In genomic region chr7:118437101-118437802, GRCm38 (mm10) we compare ENCODE assay signal across 8 mouse cellular contexts. TPM values are rescaled to one million over a fixed set of nuclear protein-coding genes. Genes with fewer than 3 reads are reported as not detected.
DNase-seq lines count a peak whose midpoint lies in the region; ATAC-seq and TF ChIP-seq lines count a peak whose summit lies in the region.

No protein-coding gene starts in this region.

- 50% methylated on average over 7 of the region's 7 CpGs for WGBS in heart, embryonic 11.5 days (ENCODE audit: insufficient replicate concordance)

- no peak for TF ChIP-seq POLR2A in testis, adult 2 months (IDR thresholded peaks at IDR 0.05; ENCODE audit: control insufficient read depth, low read depth, low read length)

- no peaks in the 10 kb centered on the region for H3K9me3 ChIP-seq in heart, embryonic 11.5 days (replicated peaks; ENCODE audit: control insufficient read depth, low read length)

- DNase-seq in heart, postnatal 4 days, result peak; percentile 56
- no peak for DNase-seq in testis, postnatal 14 days (ENCODE audit: low spot score)
- peak; percentile 53 for DNase-seq in embryo, embryonic 10 days (ENCODE audit: low spot score)
- peak; percentile 23 for DNase-seq in naive thymus-derived CD4-positive, alpha-beta T cell, adult 2 months (ENCODE audit: low read depth)
- no peak for DNase-seq in urinary bladder, postnatal 4 days (ENCODE audit: low spot score in 2 of 2)
- no peak for DNase-seq in frontal cortex, postnatal 10 days (ENCODE audit: low spot score in 2 of 2)

- no peak for ATAC-seq in heart, embryonic 11.5 days (replicated peaks; ENCODE audit: insufficient number of reproducible peaks, low FRiP score, low TSS enrichment)

- H3K27ac ChIP-seq in heart, embryonic 11.5 days (ENCODE audit: low read depth, low read length), result no peak overlapping the region
- no peak overlapping the region for H3K27ac ChIP-seq in testis, adult 2 months (ENCODE audit: control insufficient read depth, insufficient read depth, low read depth, low read length)

- peak; percentile 60; the same call in 1 of the 2 replicates for TF ChIP-seq CTCF in testis, adult 2 months (IDR thresholded peaks at IDR 0.05; ENCODE audit: control insufficient read depth, insufficient read depth, insufficient replicate concordance, low read depth, low read length)

- no peak overlapping the region for H3K9ac ChIP-seq in heart, embryonic 11.5 days (ENCODE audit: low read depth, low read length)

- H3K36me3 ChIP-seq in heart, embryonic 11.5 days (ENCODE audit: control insufficient read depth, insufficient read depth, low read length), result no peaks in the 10 kb centered on the region
- no peaks in the 10 kb centered on the region for H3K36me3 ChIP-seq in testis, adult 2 months (ENCODE audit: control insufficient read depth, insufficient read depth, low read length)

- peaks cover 8% of the 10 kb centered on the region; the same call in 1 of the 2 replicates for H3K27me3 ChIP-seq in heart, embryonic 11.5 days (ENCODE audit: control insufficient read depth, insufficient read depth, low read length)
- H3K27me3 ChIP-seq in testis, adult 2 months (ENCODE audit: control insufficient read depth, insufficient read depth, low read length), result no peaks in the 10 kb centered on the region

- H3K4me2 ChIP-seq in heart, embryonic 11.5 days, result no peak overlapping the region

- H3K4me3 ChIP-seq in heart, embryonic 11.5 days (ENCODE audit: low read depth, low read length), result no peak overlapping the region
- H3K4me3 ChIP-seq in testis, adult 2 months (ENCODE audit: control insufficient read depth, low read depth, low read length), result no peak overlapping the region

- H3K4me1 ChIP-seq in heart, embryonic 11.5 days (ENCODE audit: control insufficient read depth, insufficient read depth, low read length), result no peaks in the 10 kb centered on the region
- peaks cover 7% of the 10 kb centered on the region for H3K4me1 ChIP-seq in testis, adult 2 months (ENCODE audit: control insufficient read depth, insufficient read depth, low read length)

RNA-seq across cellular contexts. Expression of gene Syt17, which starts 10.8 kb away (rescaled TPM):
- 1 to 10 TPM; 1.4 to 2.0 TPM for total RNA-seq in heart, postnatal 4 days (2021)
- polyA plus RNA-seq in heart, embryonic 11.5 days (2014; fragmentation: Nextera tagmentation; extraction: Ambion mirVana), result 0.39 and 1.0 TPM in 2 replicates
- polyA plus RNA-seq in testis, adult 2 months (2012; rRNA removed), result 2.1 and 2.2 TPM in 2 replicates

RNA-seq across cellular contexts. Expression of gene Itpripl2, which starts 54.5 kb away (rescaled TPM):
- total RNA-seq in heart, postnatal 4 days (2021), result 10 to 100 TPM; 46.5 to 46.6 TPM
- 1.2 and 1.4 TPM in 2 replicates for polyA plus RNA-seq in heart, embryonic 11.5 days (2014; fragmentation: Nextera tagmentation; extraction: Ambion mirVana)
- polyA plus RNA-seq in testis, adult 2 months (2012; rRNA removed), result 0.49 and 0.57 TPM in 2 replicates

Comparison
In these comparisons a context has a peak if more than half of its experiments do, and no peak if none do; other contexts are left out.
1. DNase-seq: peak in heart, postnatal 4 days (single experiment), embryo, embryonic 10 days (single experiment) and naive thymus-derived CD4-positive, alpha-beta T cell, adult 2 months (single experiment); none in testis, postnatal 14 days (single experiment), urinary bladder, postnatal 4 days (0 of 2) and frontal cortex, postnatal 10 days (0 of 2).